Mouse (Mus musculus): ENCODE measurements around the gene Wnt7a. TPM values are rescaled to one million over a fixed set of nuclear protein-coding genes. Genes with fewer than 3 reads are reported as not detected.

Wnt7a gene
- total and polyA plus RNA-seq, 3 experiments = not detected

DNA sequence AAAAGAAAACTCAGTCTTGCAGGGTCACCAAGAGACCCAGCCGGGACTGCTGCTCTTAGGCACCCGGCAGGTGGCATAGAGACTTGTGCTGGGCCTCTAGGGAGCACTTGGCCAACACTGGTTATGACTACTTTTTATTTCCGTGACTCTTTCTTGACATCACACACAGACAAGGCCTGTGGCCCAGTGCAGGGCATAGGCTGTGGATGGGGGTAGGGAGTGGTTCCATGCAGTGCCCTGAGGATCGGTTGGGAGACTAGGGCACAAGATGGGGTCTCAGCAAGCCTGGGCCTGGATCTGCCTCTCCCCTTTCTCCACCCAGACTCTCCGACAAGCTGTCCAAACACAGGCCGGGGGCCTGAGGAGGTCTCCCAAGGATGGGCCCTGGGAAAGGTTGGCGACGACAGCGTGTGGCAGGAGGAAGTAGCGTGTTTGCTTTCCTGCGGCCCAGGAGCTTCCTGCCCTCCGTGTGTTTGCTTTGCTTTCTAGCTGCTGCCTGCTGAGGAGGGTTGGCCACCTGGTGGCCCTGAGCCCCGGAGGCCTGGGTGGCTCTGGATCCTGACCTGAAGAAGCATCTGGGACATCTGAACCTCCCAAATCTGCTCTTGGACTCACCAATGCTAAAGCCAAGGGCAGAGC is 53.8 kb downstream of the Wnt7a start:
- Histone ChIP-seq H3K27me3 (ENCODE audit: control insufficient read depth in 1 of 2, insufficient read depth in 2 of 2, low read length in 2 of 2) (peaks cover 16 to 23% of the 10 kb centered on the region in 2 experiments), H3K27ac (ENCODE audit: control insufficient read depth, low read depth, low read length) (no peak overlapping the region), H3K4me1 (ENCODE audit: control insufficient read depth in 1 of 2, insufficient read depth in 2 of 2, low read length in 2 of 2) (no peaks in the 10 kb centered on the region), H3K9me3 (replicated peaks; ENCODE audit: insufficient read depth, low read length) (no peaks in the 10 kb centered on the region), H3K9ac (ENCODE audit: control insufficient read depth, low read depth, low read length, poor library complexity, severe bottlenecking) (no peak overlapping the region), H3K36me3 (ENCODE audit: control insufficient read depth in 1 of 2, insufficient read depth in 2 of 2, low read length in 2 of 2) (no peaks in the 10 kb centered on the region), H3K79me2 (ENCODE audit: control insufficient read depth, insufficient read depth, low read length, poor library complexity) (no peaks in the 10 kb centered on the region), H3K4me3 (ENCODE audit: control insufficient read depth in 1 of 2, insufficient read depth in 1 of 2, low read depth in 2 of 2, low read length in 2 of 2) (no peak overlapping the region)
- no peak for DNase-seq (ENCODE audit: low read depth, low spot score)
- no peak for TF ChIP-seq MAZ (IDR thresholded peaks at IDR 0.05; ENCODE audit: low read depth, low read length)
- TF ChIP-seq MAX (IDR thresholded peaks at IDR 0.05; ENCODE audit: low read length) = no peak
- TF ChIP-seq TCF12 (IDR thresholded peaks at IDR 0.05; ENCODE audit: low read depth, low read length) = no peak
- TF ChIP-seq POLR2AphosphoS2 (IDR thresholded peaks at IDR 0.05; ENCODE audit: low read length) = no peak

GRCm38 (mm10) chr6:91349620-91350019 is 61.5 kb downstream of the Wnt7a start:
- Histone ChIP-seq H3K27me3 (ENCODE audit: control insufficient read depth in 1 of 2, insufficient read depth in 2 of 2, low read length in 2 of 2) (peaks cover 10 to 12% of the 10 kb centered on the region in 2 experiments), H3K36me3 (ENCODE audit: control insufficient read depth in 1 of 2, insufficient read depth in 2 of 2, low read length in 2 of 2) (no peaks in the 10 kb centered on the region), H3K4me3 (ENCODE audit: control insufficient read depth in 1 of 2, insufficient read depth in 1 of 2, low read depth in 2 of 2, low read length in 2 of 2) (no peak overlapping the region), H3K79me2 (ENCODE audit: control insufficient read depth, insufficient read depth, low read length, poor library complexity) (no peaks in the 10 kb centered on the region), H3K9ac (ENCODE audit: control insufficient read depth, low read depth, low read length, poor library complexity, severe bottlenecking) (no peak overlapping the region), H3K9me3 (replicated peaks; ENCODE audit: insufficient read depth, low read length) (no peaks in the 10 kb centered on the region), H3K27ac (ENCODE audit: control insufficient read depth, low read depth, low read length) (no peak overlapping the region), H3K4me1 (ENCODE audit: control insufficient read depth in 1 of 2, insufficient read depth in 2 of 2, low read length in 2 of 2) (no peaks in the 10 kb centered on the region)
- no peak for DNase-seq (ENCODE audit: low read depth, low spot score)
- TF ChIP-seq HCFC1 (IDR thresholded peaks at IDR 0.05; ENCODE audit: low read depth, low read length) = no peak
- no peak for TF ChIP-seq TAL1 (IDR thresholded peaks at IDR 0.05; ENCODE audit: low read length)
- no peak for TF ChIP-seq MAX (IDR thresholded peaks at IDR 0.05; ENCODE audit: low read length)
- no peak for TF ChIP-seq KAT2A (conservative IDR thresholded peaks at IDR 0.05; ENCODE audit: low read depth, low read length)
- TF ChIP-seq MYC (IDR thresholded peaks at IDR 0.05; ENCODE audit: low read depth, low read length) = no peak
- TF ChIP-seq CHD1 (IDR thresholded peaks at IDR 0.05; ENCODE audit: low read depth, low read length) = no peak
- no peak for TF ChIP-seq MEF2A (IDR thresholded peaks at IDR 0.05; ENCODE audit: extremely low read depth, insufficient replicate concordance, low read depth, low read length, poor library complexity, severe bottlenecking)
- no peak for TF ChIP-seq MYB (IDR thresholded peaks at IDR 0.05; ENCODE audit: low read depth, low read length)
- TF ChIP-seq MAZ (IDR thresholded peaks at IDR 0.05; ENCODE audit: low read depth, low read length) = no peak
- no peak for TF ChIP-seq POLR2A (IDR thresholded peaks at IDR 0.05; ENCODE audit: control insufficient read depth in 1 of 2, insufficient read depth in 1 of 2, low read depth in 1 of 2, low read length in 2 of 2, poor library complexity in 1 of 2)
- no peak for TF ChIP-seq MXI1 (IDR thresholded peaks at IDR 0.05; ENCODE audit: low read depth, low read length)

GRCm38 (mm10) chr6:91347721-91348120 is 63.4 kb downstream of the Wnt7a start:
- Histone ChIP-seq H3K9ac (ENCODE audit: control insufficient read depth, low read depth, low read length, poor library complexity, severe bottlenecking) (no peak overlapping the region), H3K9me3 (replicated peaks; ENCODE audit: insufficient read depth, low read length) (no peaks in the 10 kb centered on the region), H3K4me3 (ENCODE audit: control insufficient read depth in 1 of 2, insufficient read depth in 1 of 2, low read depth in 2 of 2, low read length in 2 of 2) (no peak overlapping the region), H3K27ac (ENCODE audit: control insufficient read depth, low read depth, low read length) (no peak overlapping the region), H3K4me1 (ENCODE audit: control insufficient read depth in 1 of 2, insufficient read depth in 2 of 2, low read length in 2 of 2) (no peaks in the 10 kb centered on the region), H3K79me2 (ENCODE audit: control insufficient read depth, insufficient read depth, low read length, poor library complexity) (no peaks in the 10 kb centered on the region), H3K27me3 (ENCODE audit: control insufficient read depth in 1 of 2, insufficient read depth in 2 of 2, low read length in 2 of 2) (peaks cover 3 to 9% of the 10 kb centered on the region in 2 experiments; a peak in 3 of 4 replicates), H3K36me3 (ENCODE audit: control insufficient read depth in 1 of 2, insufficient read depth in 2 of 2, low read length in 2 of 2) (no peaks in the 10 kb centered on the region)
- no peak for DNase-seq (ENCODE audit: low read depth, low spot score)
- TF ChIP-seq MYC (IDR thresholded peaks at IDR 0.05; ENCODE audit: low read depth, low read length) (no peak), ZNF384 (IDR thresholded peaks at IDR 0.05; ENCODE audit: low read depth, low read length) (no peak), MYB (IDR thresholded peaks at IDR 0.05; ENCODE audit: low read depth, low read length) (no peak), USF2 (IDR thresholded peaks at IDR 0.05; ENCODE audit: borderline replicate concordance in 1 of 2, insufficient read depth in 1 of 2, low read depth in 1 of 2, low read length in 2 of 2) (no peak), ELF1 (IDR thresholded peaks at IDR 0.05; ENCODE audit: low read depth, low read length) (no peak), USF1 (IDR thresholded peaks at IDR 0.05; ENCODE audit: low read depth, low read length) (no peak), UBTF (IDR thresholded peaks at IDR 0.05; ENCODE audit: borderline replicate concordance, insufficient read depth, low read depth, low read length) (no peak), CHD1 (IDR thresholded peaks at IDR 0.05; ENCODE audit: low read depth, low read length) (no peak), POLR2A (IDR thresholded peaks at IDR 0.05; ENCODE audit: control insufficient read depth in 1 of 2, insufficient read depth in 1 of 2, low read depth in 1 of 2, low read length in 2 of 2, poor library complexity in 1 of 2) (no peak), CTCF (IDR thresholded peaks at IDR 0.05 in 2 of 3, conservative IDR thresholded peaks at IDR 0.05 in 1 of 3; ENCODE audit: control insufficient read depth in 1 of 3, insufficient read depth in 1 of 3, low read depth in 2 of 3, low read length in 3 of 3, poor library complexity in 1 of 3, severe bottlenecking in 1 of 3) (no peak), POLR2AphosphoS5 (IDR thresholded peaks at IDR 0.05; ENCODE audit: borderline replicate concordance, low read depth, low read length) (no peak), ETS1 (IDR thresholded peaks at IDR 0.05; ENCODE audit: low read depth, low read length) (no peak), NRF1 (IDR thresholded peaks at IDR 0.05; ENCODE audit: insufficient read depth, low read depth, low read length, poor library complexity, severe bottlenecking) (no peak), TCF12 (IDR thresholded peaks at IDR 0.05; ENCODE audit: low read depth, low read length) (no peak), CHD2 (IDR thresholded peaks at IDR 0.05; ENCODE audit: low read length) (no peak)

Data from MEL (cell line).